Mouse (Mus musculus): ENCODE measurements around the gene Mtrr.
"Not testable (repeated sequence)": the region's sequence is repeated elsewhere in the genome, so short reads cannot be mapped to it uniquely, and the experiment has no call there.

DNA sequence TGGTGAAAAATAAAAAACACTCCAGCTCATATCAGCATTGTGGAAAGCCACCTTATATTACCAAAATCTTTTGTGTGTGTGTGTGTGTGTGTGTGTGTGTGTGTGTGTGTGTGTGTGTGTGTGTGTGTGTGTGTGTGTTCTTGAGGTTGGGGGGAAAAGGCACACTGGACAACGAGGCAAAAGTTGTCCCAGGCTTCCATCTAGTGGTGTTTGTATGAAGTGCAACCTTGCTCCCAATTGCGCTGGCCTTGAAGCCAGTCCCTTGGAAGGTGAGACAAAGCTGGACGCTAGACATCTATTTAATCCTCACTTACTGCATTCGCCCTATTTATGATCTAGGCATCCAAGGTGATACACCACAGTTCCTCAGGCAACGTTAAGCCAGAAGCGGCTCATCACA lies 28.6 kb downstream of the Mtrr start:
- peak; percentile 56 for TF ChIP-seq CTCF (conservative IDR thresholded peaks at IDR 0.05; ENCODE audit: insufficient read depth, insufficient read length, low read depth, low read length)
- not testable (repeated sequence) for TF ChIP-seq POLR2A (IDR thresholded peaks at IDR 0.05; ENCODE audit: low read depth, low read length)
